Mouse (Mus musculus) embryonic fibroblast, embryonic 13.5 days (primary cell): ENCODE results near the gene Osgep. TPM values are rescaled to one million over a fixed set of nuclear protein-coding genes. Genes with fewer than 3 reads are reported as not detected.
"Not testable (repeated sequence)": the region's sequence is repeated elsewhere in the genome, so short reads cannot be mapped to it uniquely, and the experiment has no call there.

Experiments used
- H3K27ac ChIP-seq: 2 replicates; pipeline ENCODE4 v1.5.1; 2012; ENCODE audit warnings: low read length, control low read depth, inconsistent platforms; ENCODE audit not compliant: insufficient read depth
- H3K4me1 ChIP-seq: 2 replicates; pipeline ENCODE4 v1.6.1; 2011; ENCODE audit warnings: low read length; ENCODE audit not compliant: control insufficient read depth, insufficient read depth
- H3K4me3 ChIP-seq: 2 replicates; pipeline ENCODE4 v1.5.1; 2011; ENCODE audit warnings: mild to moderate bottlenecking, control low read depth, low read length; ENCODE audit not compliant: insufficient read depth
- CTCF ChIP-seq: IDR thresholded peaks from 2 replicates; pipeline ENCODE4 v1.5.1; 2011; ENCODE audit warnings: mild to moderate bottlenecking, control low read depth, low read length, moderate library complexity, borderline replicate concordance; ENCODE audit not compliant: insufficient read depth
- POLR2A ChIP-seq: IDR thresholded peaks from 2 replicates; pipeline ENCODE4 v1.6.1; 2011; ENCODE audit warnings: low read depth, mild to moderate bottlenecking, control low read depth, low read length, moderate library complexity
- polyA plus RNA-seq: library from polyadenylated mRNA; stranded (reverse); fragments of >200 nt; gene quantifications from 2 replicates; pipeline ENCODE4 v1.2.4, GENCODE M21; 2011; ENCODE audit warnings: low read depth; ENCODE audit not compliant: missing spikeins, insufficient read length

The Osgep gene
- polyA plus RNA-seq: 30.5 and 38.8 TPM in 2 replicates

DNA sequence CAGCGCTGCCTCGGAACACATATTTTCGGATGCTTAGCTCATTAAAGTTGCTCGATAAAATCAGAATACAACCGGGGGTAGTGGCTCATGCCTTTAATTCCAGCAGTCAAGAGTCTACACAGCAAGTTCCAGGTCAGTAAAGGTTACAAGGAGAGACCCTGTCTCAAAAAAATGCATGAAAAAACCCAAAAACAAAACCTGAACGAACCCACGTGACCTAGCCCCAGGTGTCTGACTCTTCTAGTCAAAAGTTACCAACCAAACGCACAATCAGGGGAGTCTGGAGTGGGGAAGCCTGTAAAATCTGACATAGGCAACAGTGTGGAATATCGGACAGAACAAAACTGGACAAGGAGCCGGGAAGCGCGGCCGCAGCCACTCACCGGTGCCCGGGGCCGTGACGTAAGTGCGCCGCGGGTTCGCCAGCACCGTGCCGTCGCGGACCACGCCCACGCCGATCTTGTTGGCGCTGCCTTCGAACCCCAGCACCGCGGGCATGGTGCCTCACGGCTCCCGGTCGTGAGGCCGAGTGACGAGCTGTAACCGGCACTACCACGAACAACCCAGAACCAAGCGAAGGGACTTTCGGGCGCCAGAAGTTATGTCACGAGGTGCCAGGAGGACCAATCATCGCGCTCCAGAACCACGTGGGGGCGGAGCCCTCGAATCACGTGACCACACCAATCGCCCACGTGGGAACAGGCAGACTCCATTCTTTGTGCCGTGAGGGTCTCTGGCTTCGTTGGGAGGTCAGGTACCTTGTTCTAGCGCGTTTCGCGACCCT is at the start of gene Osgep, which contains the start of gene Apex1:
Osgep (minus strand) TSS at position 613 of the 784 bp plus-strand sequence.
Apex1 (plus strand) TSS at position 688 of the 784 bp plus-strand sequence.
- Histone ChIP-seq H3K4me3 (peak within 1 kb of the TSS; percentile 45), H3K4me1 (peaks cover 4% of the 10 kb centered on the region; the same call in 1 of the 2 replicates), H3K27ac (peak within 1 kb of the TSS; percentile 85)
- TF ChIP-seq CTCF (no peak), POLR2A (peak; percentile 77)

GRCm38 (mm10) chr14:50973700-50974099 is 49.0 kb upstream of the Osgep start:
- H3K4me1 ChIP-seq: no peaks in the 10 kb centered on the region
- TF ChIP-seq POLR2A: no peak
- H3K4me3 ChIP-seq: no peak overlapping the region
- no peak overlapping the region for H3K27ac ChIP-seq

DNA sequence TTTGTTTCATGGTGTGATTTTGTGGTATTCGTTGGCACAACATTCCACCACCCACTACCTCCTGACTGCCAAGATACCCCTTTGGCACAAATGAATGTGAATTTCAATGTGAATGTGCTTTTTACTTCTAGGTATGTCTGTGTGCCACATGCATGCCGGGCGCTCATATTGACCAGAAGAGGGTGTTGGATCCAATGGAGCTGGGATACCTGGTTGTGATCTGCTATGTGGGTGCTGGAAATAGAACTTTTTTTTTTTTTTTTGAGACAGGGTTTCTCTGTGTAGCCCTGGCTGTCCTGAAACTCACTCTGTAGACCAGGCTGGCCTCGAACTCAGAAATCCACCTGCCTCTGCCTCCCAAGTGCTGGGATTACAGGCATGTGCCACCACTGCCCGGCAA is 48.4 kb upstream of the Osgep start:
- not testable (repeated sequence) for H3K4me1 ChIP-seq, H3K27ac ChIP-seq, H3K4me3 ChIP-seq

- no peak overlapping the region for H3K4me3 ChIP-seq
Observed at GRCm38 (mm10) chr14:50970822-50971221, 46.1 kb upstream of the Osgep start.

GRCm38 (mm10) chr14:50969558-50970544 is 45.2 kb upstream of the Osgep start:
- no peak for TF ChIP-seq CTCF
- TF ChIP-seq POLR2A: no peak
- Histone ChIP-seq H3K4me1 (no peaks in the 10 kb centered on the region), H3K27ac (no peak overlapping the region), H3K4me3 (no peak overlapping the region)

More at GRCm38 (mm10) chr14:50970822-50971221, 46.1 kb upstream of the Osgep start:
- Histone ChIP-seq H3K27ac (no peak overlapping the region), H3K4me1 (no peaks in the 10 kb centered on the region)
- TF ChIP-seq POLR2A (no peak), CTCF (no peak)

- no peak for TF ChIP-seq CTCF
- no peak for TF ChIP-seq POLR2A
- H3K4me1 ChIP-seq: no peaks in the 10 kb centered on the region
- no peak overlapping the region for H3K27ac ChIP-seq
- H3K4me3 ChIP-seq: no peak overlapping the region
Observed at GRCm38 (mm10) chr14:50969041-50969440, 44.3 kb upstream of the Osgep start.

DNA sequence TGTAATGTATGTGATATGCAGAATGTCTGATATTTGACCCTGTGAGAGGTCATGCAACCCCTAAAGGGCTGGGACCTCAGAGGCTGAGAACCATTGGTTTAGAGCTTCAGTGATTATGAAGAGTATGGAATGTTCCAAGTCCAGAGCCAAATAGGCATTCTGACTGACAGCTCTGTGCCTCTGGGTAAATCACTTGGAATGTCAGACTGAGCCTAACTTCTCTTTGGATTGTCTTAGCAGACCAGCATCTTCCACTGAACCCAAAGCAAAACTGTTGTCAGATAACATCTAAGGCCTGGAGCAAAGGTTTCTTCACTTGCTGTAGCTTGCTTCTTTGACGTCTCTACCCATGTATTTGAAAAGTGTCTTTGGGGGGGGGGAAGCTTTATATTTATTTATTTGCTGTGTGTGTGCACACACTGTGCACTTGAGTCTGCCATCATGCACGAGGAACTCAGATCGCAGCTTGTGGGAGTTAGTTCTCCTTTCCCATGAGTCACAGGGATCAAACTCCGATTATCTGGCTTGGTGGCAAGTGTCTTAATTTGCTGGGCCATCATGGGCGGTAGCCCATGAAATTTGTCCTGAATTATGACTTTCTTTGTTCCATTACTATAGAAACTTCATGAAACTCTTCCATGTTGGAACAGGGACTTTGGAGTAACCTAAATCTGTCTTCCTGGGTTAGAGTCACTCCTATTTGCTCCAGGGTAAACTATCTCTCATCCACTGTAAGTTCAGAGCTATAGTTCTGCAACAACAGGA is 43.7 kb upstream of the Osgep start:
- Histone ChIP-seq H3K27ac (no peak overlapping the region), H3K4me3 (no peak overlapping the region), H3K4me1 (no peaks in the 10 kb centered on the region)
- no peak for TF ChIP-seq POLR2A
- no peak for TF ChIP-seq CTCF

DNA sequence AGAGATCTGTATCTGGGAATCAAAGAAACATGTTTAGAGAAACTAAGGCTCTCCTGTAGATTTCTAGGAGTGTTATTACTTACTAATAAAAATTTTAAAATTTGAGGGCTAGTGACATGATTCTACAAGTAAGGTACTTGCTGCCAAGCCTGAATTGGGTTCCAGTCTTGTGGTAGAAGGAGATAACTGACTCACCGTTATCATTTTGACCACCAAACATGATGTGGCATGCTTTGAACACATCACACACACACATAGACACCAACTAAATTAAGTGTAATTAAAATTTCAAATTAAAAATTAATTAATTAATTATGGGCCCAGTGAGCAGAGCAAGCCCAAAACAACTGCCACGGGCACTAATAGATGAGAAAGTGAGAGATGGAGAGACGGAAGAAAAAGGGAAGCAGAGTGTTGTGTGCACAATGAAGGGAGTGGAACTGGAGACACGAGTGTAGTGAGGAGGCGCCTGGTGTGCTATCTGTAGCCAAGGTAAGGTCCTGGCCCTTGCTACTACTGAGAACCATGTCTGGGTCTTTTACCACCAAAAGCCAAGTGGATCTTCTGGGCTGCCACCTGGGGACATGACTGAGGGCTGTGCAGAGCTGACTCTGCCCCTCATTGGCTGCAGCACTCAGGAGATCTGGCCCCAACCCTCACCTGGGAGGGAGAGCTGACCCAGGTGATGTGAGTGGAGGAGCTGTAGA is 33.7 kb upstream of the Osgep start:
- not testable (repeated sequence) for H3K4me1 ChIP-seq, H3K27ac ChIP-seq, H3K4me3 ChIP-seq

GRCm38 (mm10) chr14:50957146-50957545 is 32.5 kb upstream of the Osgep start:
- not testable (repeated sequence) for H3K4me3 ChIP-seq

GRCm38 (mm10) chr14:50956724-50957123 is 32.0 kb upstream of the Osgep start:
- not testable (repeated sequence) for H3K27ac ChIP-seq, H3K4me1 ChIP-seq, H3K4me3 ChIP-seq

More at GRCm38 (mm10) chr14:50957146-50957545, 32.5 kb upstream of the Osgep start:
- not testable (repeated sequence) for H3K27ac ChIP-seq, H3K4me1 ChIP-seq

- not testable (repeated sequence) for H3K27ac ChIP-seq, H3K4me1 ChIP-seq, H3K4me3 ChIP-seq
Observed at GRCm38 (mm10) chr14:50955942-50956508, 31.3 kb upstream of the Osgep start, which contains the start of gene Pnp2. TSS of gene Pnp2 (plus strand) at chr14:50955992.
